Mouse (Mus musculus): ENCODE measurements around the gene Snupn. TPM values are rescaled to one million over a fixed set of nuclear protein-coding genes. Genes with fewer than 3 reads are reported as not detected.
"Not testable (repeated sequence)": the region's sequence is repeated elsewhere in the genome, so short reads cannot be mapped to it uniquely, and the experiment has no call there.

Gene Snupn
- polyA plus RNA-seq, 1 experiment from 2014 or later: 29.3 TPM

- Histone ChIP-seq H3K9me3 (no peaks in the 10 kb centered on the region), H3K9ac (no peak overlapping the region), H3K36me3 (peaks cover 33% of the 10 kb centered on the region), H3K27ac (no peak overlapping the region), H3K27me3 (no peaks in the 10 kb centered on the region), H3K4me2 (replicated peaks) (no peak overlapping the region), H3K4me1 (no peaks in the 10 kb centered on the region), H3K4me3 (no peak overlapping the region)
- no peak for ATAC-seq (ENCODE audit: low FRiP score, low read depth)
- 89% methylated on average over 6 of the region's 6 CpGs for WGBS
These were observed 29.5 kb downstream of the Snupn start for GRCm38 (mm10) chr9:56980186-56980585.

GRCm38 (mm10) chr9:56981502-56981901 lies 30.8 kb downstream of the Snupn start:
- no peak overlapping the region for H3K4me3 ChIP-seq
- H3K27me3 ChIP-seq: no peaks in the 10 kb centered on the region
- no peaks in the 10 kb centered on the region for H3K9me3 ChIP-seq
- H3K4me1 ChIP-seq: no peaks in the 10 kb centered on the region
- WGBS: 77% methylated on average over 1 of the region's 1 CpGs
- H3K27ac ChIP-seq: no peak overlapping the region
- H3K36me3 ChIP-seq: peaks cover 31% of the 10 kb centered on the region
- H3K4me2 ChIP-seq (replicated peaks): no peak overlapping the region
- H3K9ac ChIP-seq: no peak overlapping the region
- ATAC-seq (ENCODE audit: low FRiP score, low read depth): no peak

DNA sequence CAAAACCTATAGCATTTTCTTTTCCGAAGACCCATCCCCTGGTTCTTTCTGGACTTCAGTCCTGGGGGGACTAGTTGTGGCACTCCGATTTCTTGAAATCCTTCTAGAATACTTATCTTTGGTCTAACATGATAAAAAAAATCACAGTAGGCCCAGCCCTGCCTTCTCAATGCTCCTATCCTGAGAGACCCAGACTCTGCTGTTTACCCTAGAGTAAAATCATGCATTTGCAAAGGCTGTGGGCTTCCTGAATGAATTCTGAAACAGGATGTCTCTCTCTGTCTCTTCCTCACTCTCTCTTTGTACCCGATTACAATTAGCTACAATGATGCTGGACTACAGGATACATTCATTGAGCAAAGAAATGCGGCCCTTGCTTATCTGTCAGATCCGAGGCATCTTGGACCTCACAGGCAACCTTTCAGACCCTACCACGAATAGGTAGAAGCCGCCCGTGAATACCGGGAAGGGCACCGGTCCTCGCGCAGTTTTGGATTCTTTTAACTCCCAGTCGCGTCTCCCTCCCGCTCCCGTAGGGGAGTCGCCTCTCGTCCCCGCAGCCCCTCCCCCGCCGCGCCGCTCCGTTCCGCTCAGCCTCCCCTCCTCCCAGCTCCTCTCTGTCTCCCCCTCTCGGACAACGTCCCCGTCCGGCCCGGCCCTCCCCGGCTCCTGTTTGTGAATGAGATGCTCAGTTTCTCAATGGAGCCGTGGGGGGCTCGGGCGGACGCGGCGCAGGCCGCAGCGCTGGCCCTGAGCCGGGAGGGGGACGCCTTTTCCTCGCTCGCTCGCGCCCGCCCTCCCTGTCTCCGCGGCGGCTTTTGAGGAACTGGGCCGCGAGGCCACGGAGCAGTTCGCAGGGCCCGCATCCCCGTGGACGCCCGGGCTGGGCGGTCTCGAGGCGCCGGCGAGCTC lies 43.9 kb downstream of the Snupn start, which contains the start of gene Ptpn9:
Gene Ptpn9 (plus strand): TSS at position 638 of the 912 bp plus-strand sequence.
- no peaks in the 10 kb centered on the region for H3K9me3 ChIP-seq

DNA sequence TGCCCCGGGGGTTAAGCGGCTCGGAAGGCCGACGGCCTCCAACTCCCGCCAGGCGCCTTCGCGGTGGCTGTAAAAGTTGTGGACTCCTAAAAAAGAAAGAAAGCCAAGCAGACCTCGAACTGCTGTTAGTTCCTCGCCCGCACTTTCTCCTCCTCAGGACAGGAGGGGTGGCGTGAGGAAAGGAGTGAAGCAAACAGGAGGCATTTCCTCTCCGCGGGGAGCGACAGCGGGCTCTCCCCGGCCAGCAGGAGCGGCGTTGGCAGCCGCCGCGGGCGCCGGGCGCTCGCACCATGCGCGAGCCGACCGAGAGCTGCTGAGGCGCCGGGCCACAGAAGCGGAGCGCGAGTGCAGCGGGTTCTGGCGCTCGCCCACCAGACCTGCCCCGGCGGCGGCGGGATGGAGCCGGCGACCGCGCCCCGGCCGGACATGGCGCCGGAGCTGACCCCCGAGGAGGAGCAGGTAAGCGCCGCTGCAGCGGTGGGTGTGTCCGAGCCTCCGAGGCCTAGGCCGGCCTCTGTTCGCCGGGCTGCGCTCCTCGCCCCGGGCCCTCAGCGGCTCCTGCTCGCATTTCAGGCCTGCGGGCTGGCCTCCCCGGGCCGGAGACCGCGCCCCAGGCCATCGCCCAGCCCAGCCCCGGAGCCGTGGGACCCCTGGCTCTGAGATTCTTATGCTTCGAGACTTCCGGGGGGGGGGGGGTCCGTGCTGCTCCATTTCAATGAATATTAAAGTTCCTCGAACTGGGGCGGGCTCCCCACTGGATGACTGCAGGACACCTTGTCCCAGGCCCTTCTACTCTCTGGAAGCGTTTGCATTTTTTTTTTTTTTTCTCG lies 44.7 kb downstream of the Snupn start:
- H3K4me1 ChIP-seq: peaks cover 6% of the 10 kb centered on the region
- no peaks in the 10 kb centered on the region for H3K27me3 ChIP-seq
- H3K4me2 ChIP-seq (replicated peaks): peak overlapping the region; percentile 70
- under 1% methylated on average over 71 of the region's 80 CpGs for WGBS
- H3K9ac ChIP-seq: peak overlapping the region; percentile 98
- peak overlapping the region; percentile 98 for H3K27ac ChIP-seq
- peak; percentile 64 for ATAC-seq (ENCODE audit: low FRiP score, low read depth)
- H3K36me3 ChIP-seq: no peaks in the 10 kb centered on the region
- peak overlapping the region; percentile 93 for H3K4me3 ChIP-seq
- no peaks in the 10 kb centered on the region for H3K9me3 ChIP-seq

More for the DNA sequence above, 43.9 kb downstream of the Snupn start, which contains the start of gene Ptpn9:
- 3% methylated on average over 58 of the region's 62 CpGs for WGBS
- Histone ChIP-seq H3K4me3 (peak within 1 kb of the TSS; percentile 93), H3K27ac (peak within 1 kb of the TSS; percentile 98), H3K4me1 (peaks cover 6% of the 10 kb centered on the region), H3K36me3 (no peaks in the 10 kb centered on the region), H3K9ac (peak within 1 kb of the TSS; percentile 98), H3K27me3 (no peaks in the 10 kb centered on the region), H3K4me2 (replicated peaks) (peak within 1 kb of the TSS; percentile 70)
- peak; percentile 92 for ATAC-seq (ENCODE audit: low FRiP score, low read depth)

DNA sequence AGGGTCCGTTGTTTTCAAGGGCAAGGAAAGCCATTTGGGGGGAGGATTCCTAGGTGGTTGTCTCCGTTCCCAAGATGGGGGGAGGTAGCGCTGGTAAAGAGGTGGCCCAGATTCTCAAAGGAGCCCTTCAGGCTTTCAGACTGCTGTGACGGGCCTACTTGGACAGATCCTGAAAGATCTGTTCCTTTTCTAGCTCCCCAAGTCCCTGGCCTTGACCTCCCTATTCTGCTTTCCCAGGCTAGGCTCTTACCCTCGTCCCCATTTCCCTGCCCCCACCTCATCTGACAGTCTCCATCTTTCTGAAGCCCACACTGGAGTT lies 45.3 kb downstream of the Snupn start:
- no peak for ATAC-seq (ENCODE audit: low FRiP score, low read depth)

GRCm38 (mm10) chr9:56997206-56997605 lies 46.5 kb downstream of the Snupn start:
- not testable (repeated sequence) for H3K4me1 ChIP-seq; H3K36me3 ChIP-seq; H3K27me3 ChIP-seq; H3K9ac ChIP-seq; ATAC-seq (ENCODE audit: low FRiP score, low read depth); H3K9me3 ChIP-seq; H3K4me3 ChIP-seq; H3K27ac ChIP-seq
- peak overlapping the region; percentile 70; the same call in 1 of the 2 replicates for H3K4me2 ChIP-seq (replicated peaks)
- WGBS: 77% methylated on average over 1 of the region's 1 CpGs

More for the DNA sequence above, 45.3 kb downstream of the Snupn start:
- H3K9ac ChIP-seq: peak overlapping the region; percentile 98
- WGBS: 0% methylated on average over 5 of the region's 5 CpGs
- H3K27ac ChIP-seq: peak overlapping the region; percentile 98
- no peaks in the 10 kb centered on the region for H3K27me3 ChIP-seq
- H3K4me1 ChIP-seq: peaks cover 6% of the 10 kb centered on the region
- H3K36me3 ChIP-seq: no peaks in the 10 kb centered on the region
- peak overlapping the region; percentile 70 for H3K4me2 ChIP-seq (replicated peaks)
- peak overlapping the region; percentile 93 for H3K4me3 ChIP-seq
- no peaks in the 10 kb centered on the region for H3K9me3 ChIP-seq

DNA sequence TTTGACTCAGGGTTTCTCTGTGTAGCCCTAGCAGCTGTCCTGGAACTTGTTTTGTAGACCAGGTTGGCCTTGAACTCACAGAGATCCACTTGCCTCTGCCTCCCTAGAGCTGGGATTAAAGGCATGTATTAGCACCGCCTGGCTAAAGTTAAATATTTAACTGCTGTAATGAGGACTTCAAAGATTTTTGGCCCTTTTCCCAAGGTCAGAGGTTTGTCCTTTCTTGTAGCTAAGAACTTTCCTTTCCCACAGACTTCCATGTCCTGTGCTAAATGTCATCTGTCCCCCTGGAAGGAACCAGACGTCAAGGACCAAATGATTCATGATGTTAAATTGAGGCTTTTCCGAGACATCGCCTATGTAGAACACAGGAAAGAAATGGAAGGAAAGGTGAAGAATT lies 52.3 kb downstream of the Snupn start:
- Histone ChIP-seq H3K4me3 (no peak overlapping the region), H3K4me1 (no peaks in the 10 kb centered on the region), H3K9ac (no peak overlapping the region), H3K27ac (no peak overlapping the region), H3K9me3 (0 out of 2 replicates have a peak, but pooled peaks cover 4% of the 10 kb centered on the region), H3K27me3 (no peaks in the 10 kb centered on the region), H3K4me2 (replicated peaks) (no peak overlapping the region), H3K36me3 (peaks cover 21% of the 10 kb centered on the region)
- 65% methylated on average over 4 of the region's 4 CpGs for WGBS
- no peak for ATAC-seq (ENCODE audit: low FRiP score, low read depth)

DNA sequence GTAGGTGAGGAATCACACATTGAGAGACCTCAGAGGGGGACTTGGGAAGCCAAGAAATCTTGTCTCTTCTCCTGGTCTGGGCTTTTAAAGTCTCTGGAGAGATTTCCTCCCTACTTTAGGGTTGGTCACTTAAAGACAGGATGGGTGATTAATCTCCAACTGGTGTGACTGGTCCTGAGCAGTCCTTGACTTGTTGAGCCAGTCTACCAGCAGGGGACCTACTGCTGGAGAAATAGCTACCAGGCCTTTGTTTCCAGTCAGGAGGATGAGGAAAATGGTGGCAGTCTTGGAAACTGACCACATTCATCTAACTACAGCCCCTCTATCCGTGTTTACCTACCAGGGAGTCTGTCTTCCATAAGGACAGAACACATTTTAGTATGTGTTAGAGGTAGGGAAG lies 61.7 kb downstream of the Snupn start:
- ATAC-seq (ENCODE audit: low FRiP score, low read depth): no peak

GRCm38 (mm10) chr9:57012895-57013294 lies 62.2 kb downstream of the Snupn start:
- H3K9me3 ChIP-seq: no peaks in the 10 kb centered on the region; the same call in 1 of the 2 replicates
- H3K9ac ChIP-seq: no peak overlapping the region
- WGBS: 86% methylated on average over 4 of the region's 4 CpGs
- H3K4me1 ChIP-seq: no peaks in the 10 kb centered on the region
- no peak overlapping the region for H3K4me2 ChIP-seq (replicated peaks)
- no peaks in the 10 kb centered on the region for H3K27me3 ChIP-seq
- H3K4me3 ChIP-seq: no peak overlapping the region
- peaks cover 32% of the 10 kb centered on the region for H3K36me3 ChIP-seq
- H3K27ac ChIP-seq: no peak overlapping the region
- no peak for ATAC-seq (ENCODE audit: low FRiP score, low read depth)

More for the DNA sequence above, 61.7 kb downstream of the Snupn start:
- Histone ChIP-seq H3K4me3 (no peak overlapping the region), H3K9ac (no peak overlapping the region), H3K27ac (no peak overlapping the region), H3K4me2 (replicated peaks) (no peak overlapping the region), H3K9me3 (no peaks in the 10 kb centered on the region; the same call in 1 of the 2 replicates), H3K4me1 (no peaks in the 10 kb centered on the region), H3K27me3 (no peaks in the 10 kb centered on the region), H3K36me3 (peaks cover 35% of the 10 kb centered on the region)
- WGBS: 86% methylated on average over 1 of the region's 1 CpGs

DNA sequence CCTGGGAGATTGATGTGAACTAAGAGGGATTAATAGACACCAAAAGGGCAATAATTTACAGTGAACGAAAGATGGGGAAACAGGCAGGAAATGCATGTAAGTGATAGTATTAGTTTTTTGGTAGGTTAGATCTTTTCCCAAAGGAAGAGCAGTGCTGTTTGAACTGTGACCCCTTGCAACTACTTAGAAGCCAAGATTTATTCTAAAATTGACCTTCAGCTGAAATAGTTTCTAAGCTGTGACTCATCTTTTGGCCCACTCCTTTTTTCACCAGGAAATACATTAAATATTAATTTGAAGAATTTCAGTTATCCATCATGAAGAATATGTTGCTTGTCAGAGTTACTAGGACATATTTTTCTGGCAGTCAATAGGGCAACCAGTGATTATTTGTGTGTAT lies 63.1 kb downstream of the Snupn start:
- no peaks in the 10 kb centered on the region for H3K4me1 ChIP-seq
- H3K9ac ChIP-seq: no peak overlapping the region
- H3K4me3 ChIP-seq: no peak overlapping the region
- no peak overlapping the region for H3K27ac ChIP-seq
- no peak for ATAC-seq (ENCODE audit: low FRiP score, low read depth)
- no peak overlapping the region for H3K4me2 ChIP-seq (replicated peaks)
- no peaks in the 10 kb centered on the region for H3K27me3 ChIP-seq
- peaks cover 32% of the 10 kb centered on the region for H3K36me3 ChIP-seq
- no peaks in the 10 kb centered on the region; the same call in 1 of the 2 replicates for H3K9me3 ChIP-seq
- WGBS: 91% methylated on average over 1 of the region's 1 CpGs

- peaks cover 33% of the 10 kb centered on the region for H3K36me3 ChIP-seq
- H3K4me3 ChIP-seq: no peak overlapping the region
- H3K4me2 ChIP-seq (replicated peaks): no peak overlapping the region
- H3K9me3 ChIP-seq: no peaks in the 10 kb centered on the region; the same call in 1 of the 2 replicates
- no peaks in the 10 kb centered on the region for H3K27me3 ChIP-seq
- H3K9ac ChIP-seq: no peak overlapping the region
- no peak overlapping the region for H3K27ac ChIP-seq
- no peak for ATAC-seq (ENCODE audit: low FRiP score, low read depth)
- 100% methylated on average over 1 of the region's 1 CpGs for WGBS
- H3K4me1 ChIP-seq: no peaks in the 10 kb centered on the region
These were observed 64.1 kb downstream of the Snupn start for GRCm38 (mm10) chr9:57014766-57015165.

DNA sequence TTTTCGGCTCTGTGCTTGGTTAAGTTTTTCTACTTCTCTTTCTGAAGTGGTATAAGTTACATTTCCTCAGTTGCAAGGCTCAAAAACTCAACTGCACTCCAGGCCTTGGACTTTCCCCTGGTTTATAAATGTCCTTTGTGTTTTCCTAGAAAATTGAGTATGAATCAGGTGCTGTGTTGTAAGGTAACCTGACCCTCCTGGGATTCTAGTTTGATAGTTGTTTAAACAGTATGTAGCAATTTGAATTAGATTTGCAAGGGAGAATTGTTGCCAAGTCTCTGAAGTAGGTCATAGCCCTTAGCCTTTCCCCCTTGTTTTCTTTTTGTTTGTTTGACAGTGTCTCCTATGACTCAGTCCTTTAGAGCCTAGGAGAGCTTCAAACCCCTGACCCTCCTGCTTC lies 67.0 kb downstream of the Snupn start:
- Histone ChIP-seq H3K4me3 (no peak overlapping the region), H3K9me3 (no peaks in the 10 kb centered on the region; the same call in 1 of the 2 replicates), H3K27me3 (no peaks in the 10 kb centered on the region), H3K9ac (no peak overlapping the region), H3K4me1 (no peaks in the 10 kb centered on the region), H3K36me3 (peaks cover 54% of the 10 kb centered on the region), H3K27ac (no peak overlapping the region), H3K4me2 (replicated peaks) (no peak overlapping the region)
- WGBS: 76% methylated on average over 1 of the region's 1 CpGs
- ATAC-seq (ENCODE audit: low FRiP score, low read depth): no peak

Data from limb, embryonic 13.5 days (tissue).